Mouse (Mus musculus) hindbrain, embryonic 13.5 days (tissue): ENCODE measurements around the gene Tmsb15b1. TPM values are rescaled to one million over a fixed set of nuclear protein-coding genes. Genes with fewer than 3 reads are reported as not detected.
"Not testable (repeated sequence)": the region's sequence is repeated elsewhere in the genome, so short reads cannot be mapped to it uniquely, and the experiment has no call there.

Experiments
- ATAC-seq: fragments of 200-750 bp; cut with Nextera tagmentation; 2 replicates; pipeline ENCODE4 v1.8.0; 2017; ENCODE audit warnings: moderate TSS enrichment; ENCODE audit not compliant: low FRiP score
- H3K27ac ChIP-seq: fragments of 300-500 bp; sonication (generic); 2 replicates; pipeline ENCODE4 v1.5.1; 2015; ENCODE audit warnings: inconsistent platforms, mild to moderate bottlenecking, moderate library complexity
- H3K27me3 ChIP-seq: fragments of 300-500 bp; sonication (generic); 2 replicates; pipeline ENCODE4 v1.6.1; 2015; ENCODE audit warnings: mild to moderate bottlenecking, inconsistent platforms
- H3K36me3 ChIP-seq: fragments of 300-500 bp; sonication (generic); 2 replicates; pipeline ENCODE4 v1.6.1; 2015; ENCODE audit warnings: mild to moderate bottlenecking, inconsistent platforms
- H3K4me1 ChIP-seq: fragments of 300-500 bp; sonication (generic); replicated peaks from 2 replicates; pipeline ENCODE4 v1.6.1; 2015; ENCODE audit warnings: inconsistent platforms
- H3K4me2 ChIP-seq: fragments of 300-500 bp; sonication (generic); 2 replicates; pipeline ENCODE4 v1.6.1; 2015; ENCODE audit warnings: inconsistent platforms, mild to moderate bottlenecking, moderate library complexity
- H3K4me3 ChIP-seq: fragments of 300-500 bp; sonication (generic); 2 replicates; pipeline ENCODE4 v1.5.1; 2015; ENCODE audit warnings: mild to moderate bottlenecking, inconsistent platforms
- H3K9ac ChIP-seq: fragments of 300-500 bp; sonication (generic); 2 replicates; pipeline ENCODE4 v1.6.1; 2015; ENCODE audit warnings: mild to moderate bottlenecking, inconsistent platforms
- H3K9me3 ChIP-seq: fragments of 300-500 bp; sonication (generic); 2 replicates; pipeline ENCODE4 v1.6.1; 2016; ENCODE audit warnings: inconsistent platforms
- WGBS: fragments of 180-500 bp; shearing (Covaris S2); methylation state at CpG from one replicate; pipeline ENCODE4 v1.1.7; 2015; 5-methylcytosine and 5-hydroxymethylcytosine counted together
- polyA plus RNA-seq: library from polyadenylated mRNA; unstranded; fragments of >200 nt; fragmentation: Nextera tagmentation; extraction: Ambion mirVana; gene quantifications from 2 replicates; pipeline ENCODE4 v1.2.1, GENCODE M21; 2015

The Tmsb15b1 gene
- 38.3 and 46.4 TPM in 2 replicates for polyA plus RNA-seq

- peak; percentile 100 for ATAC-seq
- H3K27ac ChIP-seq, result no peak within 1 kb of the TSS
- H3K4me3 ChIP-seq, result peak within 1 kb of the TSS; percentile 45
- H3K9me3 ChIP-seq, result no peaks in the 10 kb centered on the region
- H3K4me2 ChIP-seq, result peak within 1 kb of the TSS; percentile 58
- H3K4me1 ChIP-seq, result no peaks in the 10 kb centered on the region
- no peaks in the 10 kb centered on the region for H3K27me3 ChIP-seq
- 26% methylated on average over 15 of the region's 15 CpGs for WGBS
- H3K36me3 ChIP-seq, result no peaks in the 10 kb centered on the region
- peak within 1 kb of the TSS; percentile 61 for H3K9ac ChIP-seq
These were observed at the start of gene Tmsb15b1, which contains the start of gene Tmsb15l for GRCm38 (mm10) chrX:136976424-136977084. Gene Tmsb15b1 (minus strand): TSS chrX:136976874. Gene Tmsb15l (minus strand): TSS chrX:136976869.

- H3K4me2 ChIP-seq, result no peak overlapping the region
These were observed 42.6 kb upstream of the Tmsb15b1 start for GRCm38 (mm10) chrX:137019310-137019709.

GRCm38 (mm10) chrX:137017668-137018067, 41.0 kb upstream of the Tmsb15b1 start:
- WGBS, result 67% methylated on average over 1 of the region's 1 CpGs
- Histone ChIP-seq H3K9ac (no peak overlapping the region), H3K4me1 (no peaks in the 10 kb centered on the region), H3K27me3 (no peaks in the 10 kb centered on the region), H3K4me3 (no peak overlapping the region), H3K4me2 (no peak overlapping the region), H3K36me3 (no peaks in the 10 kb centered on the region), H3K9me3 (no peaks in the 10 kb centered on the region), H3K27ac (no peak overlapping the region)
- no peak for ATAC-seq

More at GRCm38 (mm10) chrX:137019310-137019709, 42.6 kb upstream of the Tmsb15b1 start:
- no peak overlapping the region for H3K9ac ChIP-seq
- no peaks in the 10 kb centered on the region for H3K27me3 ChIP-seq
- no peak overlapping the region for H3K27ac ChIP-seq
- H3K4me1 ChIP-seq, result no peaks in the 10 kb centered on the region
- no peaks in the 10 kb centered on the region for H3K36me3 ChIP-seq
- no peaks in the 10 kb centered on the region for H3K9me3 ChIP-seq
- 24% methylated on average over 1 of the region's 1 CpGs for WGBS
- no peak; the same call in 1 of the 2 replicates for ATAC-seq
- no peak overlapping the region for H3K4me3 ChIP-seq

- Histone ChIP-seq H3K4me1 (no peaks in the 10 kb centered on the region), H3K9ac (no peak overlapping the region), H3K4me2 (no peak overlapping the region), H3K27me3 (no peaks in the 10 kb centered on the region), H3K4me3 (no peak overlapping the region), H3K36me3 (no peaks in the 10 kb centered on the region), H3K27ac (no peak overlapping the region), H3K9me3 (no peaks in the 10 kb centered on the region)
- ATAC-seq, result no peak
- 53% methylated on average over 6 of the region's 6 CpGs for WGBS
These were observed 38.5 kb upstream of the Tmsb15b1 start for GRCm38 (mm10) chrX:137015099-137015709.

GRCm38 (mm10) chrX:136996256-136996655, 19.6 kb upstream of the Tmsb15b1 start:
- H3K36me3 ChIP-seq, result no peaks in the 10 kb centered on the region
- no peaks in the 10 kb centered on the region for H3K9me3 ChIP-seq
- peaks cover 20% of the 10 kb centered on the region for H3K4me1 ChIP-seq
- no peak for ATAC-seq
- H3K9ac ChIP-seq, result no peak overlapping the region
- H3K27ac ChIP-seq, result no peak overlapping the region
- H3K4me3 ChIP-seq, result no peak overlapping the region
- H3K27me3 ChIP-seq, result no peaks in the 10 kb centered on the region
- WGBS, result 82% methylated on average over 2 of the region's 2 CpGs
- no peak overlapping the region for H3K4me2 ChIP-seq

- peaks cover 23% of the 10 kb centered on the region for H3K4me1 ChIP-seq
- H3K36me3 ChIP-seq, result no peaks in the 10 kb centered on the region
- peak overlapping the region; percentile 76 for H3K9ac ChIP-seq
These were observed 17.0 kb upstream of the Tmsb15b1 start for GRCm38 (mm10) chrX:136993641-136994040.

GRCm38 (mm10) chrX:136992978-136993547, 16.4 kb upstream of the Tmsb15b1 start, which contains the start of gene Zcchc18:
Gene Zcchc18 (plus strand): TSS chrX:136993155.
- Histone ChIP-seq H3K9me3 (no peaks in the 10 kb centered on the region), H3K27me3 (no peaks in the 10 kb centered on the region), H3K27ac (peak within 1 kb of the TSS; percentile 90), H3K36me3 (no peaks in the 10 kb centered on the region), H3K4me1 (peaks cover 23% of the 10 kb centered on the region), H3K4me2 (peak within 1 kb of the TSS; percentile 61), H3K4me3 (peak within 1 kb of the TSS; percentile 54), H3K9ac (peak within 1 kb of the TSS; percentile 76)
- 17% methylated on average over 26 of the region's 26 CpGs for WGBS
- ATAC-seq, result peak; percentile 98

More at GRCm38 (mm10) chrX:136993641-136994040, 17.0 kb upstream of the Tmsb15b1 start:
- Histone ChIP-seq H3K27me3 (no peaks in the 10 kb centered on the region), H3K4me2 (peak overlapping the region; percentile 61), H3K4me3 (peak overlapping the region; percentile 54), H3K9me3 (no peaks in the 10 kb centered on the region), H3K27ac (peak overlapping the region; percentile 90)
- WGBS, result 24% methylated on average over 14 of the region's 14 CpGs
- no peak for ATAC-seq

- Histone ChIP-seq H3K4me1 (peaks cover 23% of the 10 kb centered on the region), H3K27me3 (no peaks in the 10 kb centered on the region), H3K4me2 (peak overlapping the region; percentile 61), H3K9ac (peak overlapping the region; percentile 76), H3K4me3 (peak overlapping the region; percentile 54), H3K9me3 (no peaks in the 10 kb centered on the region), H3K36me3 (no peaks in the 10 kb centered on the region), H3K27ac (peak overlapping the region; percentile 90)
- WGBS, result 15% methylated on average over 19 of the region's 19 CpGs
- peak; percentile 73 for ATAC-seq
These were observed 15.7 kb upstream of the Tmsb15b1 start for GRCm38 (mm10) chrX:136992191-136992965.

- 49% methylated on average over 2 of the region's 2 CpGs for WGBS
- Histone ChIP-seq H3K4me1 (peaks cover 23% of the 10 kb centered on the region), H3K9ac (no peak overlapping the region)
These were observed 14.6 kb upstream of the Tmsb15b1 start for GRCm38 (mm10) chrX:136991274-136991673.

GRCm38 (mm10) chrX:136986039-136986438, 9.4 kb upstream of the Tmsb15b1 start:
- Histone ChIP-seq H3K4me2 (no peak overlapping the region), H3K36me3 (peaks cover 3% of the 10 kb centered on the region; the same call in 1 of the 2 replicates), H3K4me1 (peaks cover 1% of the 10 kb centered on the region), H3K4me3 (no peak overlapping the region), H3K27ac (no peak overlapping the region), H3K27me3 (no peaks in the 10 kb centered on the region), H3K9me3 (no peaks in the 10 kb centered on the region), H3K9ac (no peak overlapping the region)
- ATAC-seq, result no peak

More at GRCm38 (mm10) chrX:136991274-136991673, 14.6 kb upstream of the Tmsb15b1 start:
- Histone ChIP-seq H3K36me3 (no peaks in the 10 kb centered on the region), H3K9me3 (no peaks in the 10 kb centered on the region), H3K4me3 (no peak overlapping the region), H3K27me3 (no peaks in the 10 kb centered on the region), H3K4me2 (peak overlapping the region; percentile 61; the same call in 1 of the 2 replicates), H3K27ac (no peak overlapping the region)
- no peak for ATAC-seq

- Histone ChIP-seq H3K27me3 (no peaks in the 10 kb centered on the region), H3K4me3 (no peak overlapping the region), H3K4me1 (no peaks in the 10 kb centered on the region), H3K36me3 (peaks cover 3% of the 10 kb centered on the region; the same call in 1 of the 2 replicates), H3K9ac (no peak overlapping the region), H3K27ac (no peak overlapping the region), H3K4me2 (no peak overlapping the region), H3K9me3 (no peaks in the 10 kb centered on the region)
- no peak for ATAC-seq
These were observed 1.9 kb upstream of the Tmsb15b1 start for GRCm38 (mm10) chrX:136978616-136979015.

GRCm38 (mm10) chrX:136975397-136975796, 1.3 kb downstream of the Tmsb15b1 start, which contains the start of gene Tmsb15b2:
Gene Tmsb15b2 (minus strand): TSS chrX:136975497.
- WGBS, result 88% methylated on average over 6 of the region's 6 CpGs
- H3K27me3 ChIP-seq, H3K9me3 ChIP-seq, H3K27ac ChIP-seq, ATAC-seq, H3K36me3 ChIP-seq, H3K4me1 ChIP-seq: not testable (repeated sequence)
- Histone ChIP-seq H3K4me2 (peak within 1 kb of the TSS; percentile 58), H3K4me3 (peak within 1 kb of the TSS; percentile 45), H3K9ac (peak within 1 kb of the TSS; percentile 61)
